Mouse (Mus musculus) limb, embryonic 15.5 days (tissue): ENCODE data around the gene Polr2b. TPM values are rescaled to one million over a fixed set of nuclear protein-coding genes. Genes with fewer than 3 reads are reported as not detected.
A peak's percentile ranks its signal among the peaks of the same experiment; 100 is the strongest.

Source experiments
- ATAC-seq: fragments of 200-750 bp; cut with Nextera tagmentation; 2 replicates; pipeline ENCODE4 v1.8.0; 2017; ENCODE audit warnings: low read depth, moderate TSS enrichment; ENCODE audit not compliant: insufficient number of reproducible peaks, low FRiP score, low TSS enrichment
- H3K27ac ChIP-seq: fragments of 300-500 bp; sonication (generic); 2 replicates; pipeline ENCODE4 v1.5.1; 2015; ENCODE audit warnings: moderate library complexity, mild to moderate bottlenecking, inconsistent platforms
- H3K27me3 ChIP-seq: fragments of 300-500 bp; sonication (generic); 2 replicates; pipeline ENCODE4 v1.6.1; 2015; ENCODE audit warnings: inconsistent platforms
- H3K36me3 ChIP-seq: fragments of 300-500 bp; sonication (generic); 2 replicates; pipeline ENCODE4 v1.6.1; 2015; ENCODE audit warnings: inconsistent platforms
- H3K4me1 ChIP-seq: fragments of 300-500 bp; sonication (generic); 2 replicates; pipeline ENCODE4 v1.6.1; 2015; ENCODE audit warnings: inconsistent platforms
- H3K4me2 ChIP-seq: fragments of 300-500 bp; sonication (generic); 2 replicates; pipeline ENCODE4 v1.6.1; 2015; ENCODE audit warnings: mild to moderate bottlenecking, inconsistent platforms
- H3K4me3 ChIP-seq: fragments of 300-500 bp; sonication (generic); 2 replicates; pipeline ENCODE4 v1.5.1; 2015; ENCODE audit warnings: mild to moderate bottlenecking, inconsistent platforms
- H3K9ac ChIP-seq: fragments of 300-500 bp; sonication (generic); 2 replicates; pipeline ENCODE4 v1.6.1; 2015; ENCODE audit warnings: inconsistent platforms
- H3K9me3 ChIP-seq: fragments of 300-500 bp; sonication (generic); 2 replicates; pipeline ENCODE4 v1.6.1; 2016; ENCODE audit warnings: inconsistent platforms
- WGBS: fragments of 180-500 bp; shearing (Covaris S2); methylation state at CpG from one replicate; pipeline ENCODE4 v1.1.7; 2015; 5-methylcytosine and 5-hydroxymethylcytosine counted together
- polyA plus RNA-seq: library from polyadenylated mRNA; unstranded; fragments of >200 nt; fragmentation: Nextera tagmentation; extraction: Ambion mirVana; gene quantifications from 2 replicates; pipeline ENCODE4 v1.2.1, GENCODE M21; 2015

The Polr2b gene
- polyA plus RNA-seq, 1 experiment from 2014 or later, result 50.8 TPM

DNA sequence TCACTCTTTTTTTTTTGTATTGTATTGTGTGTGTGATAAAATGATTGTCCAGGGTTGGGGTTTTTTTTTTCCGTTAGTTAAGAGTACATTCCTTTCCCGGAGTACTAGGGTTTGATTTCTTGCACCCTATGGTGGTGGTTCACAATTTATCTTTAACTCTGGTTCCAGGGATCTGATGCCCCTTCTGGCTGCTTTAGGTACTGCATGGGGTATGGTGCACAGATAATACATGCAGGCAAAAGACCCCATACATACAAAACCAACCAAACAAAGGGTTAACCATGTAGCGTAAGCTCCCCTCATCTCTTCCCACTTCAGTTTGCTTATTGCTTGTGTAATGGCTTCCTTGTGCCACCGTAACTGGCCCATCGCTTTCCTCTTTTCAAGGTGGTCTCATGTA is 34.0 kb upstream of the Polr2b start:
- Histone ChIP-seq H3K4me2 (no peak overlapping the region), H3K4me3 (no peak overlapping the region), H3K27me3 (no peaks in the 10 kb centered on the region), H3K9ac (no peak overlapping the region), H3K36me3 (peaks cover 91% of the 10 kb centered on the region), H3K27ac (no peak overlapping the region), H3K9me3 (no peaks in the 10 kb centered on the region), H3K4me1 (no peaks in the 10 kb centered on the region; the same call in 1 of the 2 replicates)
- WGBS, result 93% methylated on average over 5 of the region's 5 CpGs
- no peak for ATAC-seq

DNA sequence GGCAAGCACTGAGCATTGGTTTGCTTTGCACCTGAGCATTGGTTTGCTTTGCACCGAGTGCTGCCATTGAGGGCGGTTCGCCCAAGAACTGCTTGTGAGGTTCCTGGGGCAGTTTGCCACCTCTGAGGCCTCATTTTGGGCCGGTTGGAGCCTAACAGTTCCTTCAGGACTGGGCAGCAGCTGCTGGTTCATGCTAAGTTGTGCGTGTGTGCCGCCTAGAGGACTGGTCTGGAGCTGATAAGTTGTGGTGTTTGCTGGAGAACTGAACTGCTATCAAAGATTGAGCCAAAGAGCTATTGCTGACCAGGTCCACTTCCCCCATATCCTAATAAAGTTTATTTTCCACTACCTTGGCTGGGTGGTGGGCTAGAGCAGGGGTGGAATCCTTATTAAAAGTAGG is 32.7 kb upstream of the Polr2b start:
- Histone ChIP-seq H3K9me3 (no peaks in the 10 kb centered on the region), H3K4me3 (no peak overlapping the region), H3K36me3 (peaks cover 93% of the 10 kb centered on the region), H3K27me3 (no peaks in the 10 kb centered on the region), H3K27ac (no peak overlapping the region), H3K9ac (no peak overlapping the region), H3K4me1 (no peaks in the 10 kb centered on the region; the same call in 1 of the 2 replicates), H3K4me2 (no peak overlapping the region)
- 93% methylated on average over 6 of the region's 6 CpGs for WGBS
- no peak for ATAC-seq

DNA sequence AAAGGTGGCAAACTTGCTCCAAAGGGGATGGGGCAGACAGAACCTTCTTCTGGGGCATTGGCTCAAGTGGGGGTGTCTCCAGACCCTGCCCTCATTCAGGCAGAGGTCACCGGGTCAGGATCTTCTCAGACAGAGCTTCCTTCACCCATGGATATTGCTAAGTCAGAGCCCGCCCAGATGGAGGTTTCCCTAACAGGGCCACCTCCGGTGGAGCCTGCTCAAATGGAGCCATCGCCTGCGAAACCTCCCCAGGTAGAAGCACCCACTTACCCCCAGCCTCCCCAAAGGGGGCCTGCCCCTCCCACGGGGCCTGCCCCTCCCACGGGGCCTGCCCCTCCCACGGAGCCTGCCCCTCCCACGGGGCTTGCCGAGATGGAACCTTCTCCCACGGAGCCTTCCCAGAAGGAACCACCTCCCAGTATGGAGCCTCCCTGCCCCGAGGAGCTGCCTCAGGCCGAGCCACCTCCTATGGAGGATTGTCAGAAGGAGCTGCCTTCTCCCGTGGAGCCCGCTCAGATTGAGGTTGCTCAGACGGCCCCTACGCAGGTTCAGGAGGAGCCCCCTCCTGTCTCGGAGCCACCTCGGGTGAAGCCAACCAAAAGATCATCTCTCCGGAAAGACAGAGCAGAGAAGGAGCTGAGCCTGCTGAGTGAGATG is 28.3 kb upstream of the Polr2b start:
- Histone ChIP-seq H3K9ac (no peak overlapping the region), H3K36me3 (peaks cover 77% of the 10 kb centered on the region), H3K9me3 (no peaks in the 10 kb centered on the region), H3K4me1 (no peaks in the 10 kb centered on the region), H3K4me2 (no peak overlapping the region), H3K27ac (no peak overlapping the region), H3K27me3 (no peaks in the 10 kb centered on the region), H3K4me3 (no peak overlapping the region)
- 86% methylated on average over 20 of the region's 20 CpGs for WGBS
- peak; percentile 52; the same call in 1 of the 2 replicates for ATAC-seq

DNA sequence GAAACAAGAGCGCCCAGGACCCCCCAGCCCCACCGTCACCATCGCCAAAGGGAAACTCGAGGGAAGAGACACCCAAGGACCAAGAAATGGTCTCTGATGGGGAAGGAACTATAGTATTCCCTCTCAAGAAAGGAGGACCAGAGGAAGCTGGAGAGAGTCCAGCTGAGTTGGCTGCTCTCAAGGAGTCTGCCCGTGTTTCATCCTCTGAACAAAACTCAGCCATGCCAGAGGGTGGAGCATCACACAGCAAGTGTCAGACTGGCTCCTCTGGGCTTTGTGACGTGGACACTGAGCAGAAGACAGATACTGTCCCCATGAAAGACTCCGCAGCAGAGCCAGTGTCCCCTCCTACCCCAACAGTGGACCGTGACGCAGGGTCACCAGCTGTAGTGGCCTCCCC is 27.7 kb upstream of the Polr2b start:
- Histone ChIP-seq H3K9ac (no peak overlapping the region), H3K4me3 (no peak overlapping the region), H3K4me2 (no peak overlapping the region), H3K36me3 (peaks cover 78% of the 10 kb centered on the region), H3K4me1 (no peaks in the 10 kb centered on the region), H3K27me3 (no peaks in the 10 kb centered on the region), H3K27ac (no peak overlapping the region), H3K9me3 (no peaks in the 10 kb centered on the region)
- WGBS, result 90% methylated on average over 9 of the region's 9 CpGs
- ATAC-seq, result no peak

DNA sequence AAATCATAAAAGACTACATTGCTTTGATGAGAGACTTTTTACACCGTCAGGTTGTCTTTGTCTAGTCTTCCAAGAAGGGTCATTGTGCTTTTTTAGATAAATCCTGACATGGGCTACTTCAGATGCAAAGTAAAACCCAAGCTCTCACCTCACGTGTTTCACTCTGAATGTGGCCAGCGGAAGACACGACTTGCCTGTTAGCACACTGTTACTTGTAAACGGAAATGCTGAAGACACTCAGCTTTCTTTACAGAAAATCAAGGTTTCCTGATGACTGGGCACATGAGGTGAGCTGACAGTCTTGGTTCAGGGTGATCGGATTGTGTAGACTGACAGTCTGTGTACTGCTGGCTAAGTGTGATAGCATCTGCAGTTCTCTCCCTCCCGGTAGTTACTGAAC is 24.3 kb upstream of the Polr2b start:
- Histone ChIP-seq H3K9ac (no peak overlapping the region), H3K4me1 (no peaks in the 10 kb centered on the region), H3K27me3 (no peaks in the 10 kb centered on the region), H3K4me3 (no peak overlapping the region), H3K27ac (no peak overlapping the region), H3K9me3 (no peaks in the 10 kb centered on the region), H3K4me2 (no peak overlapping the region), H3K36me3 (peaks cover 81% of the 10 kb centered on the region)
- 86% methylated on average over 7 of the region's 7 CpGs for WGBS
- no peak for ATAC-seq

DNA sequence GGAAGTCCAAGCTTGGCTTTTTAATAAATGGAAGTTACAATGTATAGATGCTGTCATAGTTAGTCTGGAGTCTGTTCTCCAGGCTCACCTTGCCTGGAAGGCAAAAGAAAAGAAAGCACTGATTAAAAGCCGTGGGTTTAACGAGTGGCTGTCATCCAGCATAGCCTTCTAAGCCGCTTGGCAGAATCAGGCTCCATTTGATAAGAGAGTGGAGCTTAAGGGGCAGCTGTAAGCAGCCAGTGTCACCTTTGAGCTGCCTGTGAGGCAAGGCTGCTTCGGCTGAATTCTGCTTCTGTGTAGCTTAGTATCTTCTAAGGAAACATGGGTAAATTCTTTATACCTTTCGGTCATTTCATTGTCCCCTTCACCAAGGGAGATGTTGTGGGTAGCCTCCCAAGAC is 23.0 kb upstream of the Polr2b start:
- H3K27ac ChIP-seq, result no peak overlapping the region
- H3K4me1 ChIP-seq, result no peaks in the 10 kb centered on the region
- 82% methylated on average over 5 of the region's 5 CpGs for WGBS
- H3K9ac ChIP-seq, result no peak overlapping the region
- H3K4me3 ChIP-seq, result no peak overlapping the region
- H3K4me2 ChIP-seq, result no peak overlapping the region
- peaks cover 72% of the 10 kb centered on the region for H3K36me3 ChIP-seq
- ATAC-seq, result no peak
- no peaks in the 10 kb centered on the region for H3K27me3 ChIP-seq
- H3K9me3 ChIP-seq, result no peaks in the 10 kb centered on the region

DNA sequence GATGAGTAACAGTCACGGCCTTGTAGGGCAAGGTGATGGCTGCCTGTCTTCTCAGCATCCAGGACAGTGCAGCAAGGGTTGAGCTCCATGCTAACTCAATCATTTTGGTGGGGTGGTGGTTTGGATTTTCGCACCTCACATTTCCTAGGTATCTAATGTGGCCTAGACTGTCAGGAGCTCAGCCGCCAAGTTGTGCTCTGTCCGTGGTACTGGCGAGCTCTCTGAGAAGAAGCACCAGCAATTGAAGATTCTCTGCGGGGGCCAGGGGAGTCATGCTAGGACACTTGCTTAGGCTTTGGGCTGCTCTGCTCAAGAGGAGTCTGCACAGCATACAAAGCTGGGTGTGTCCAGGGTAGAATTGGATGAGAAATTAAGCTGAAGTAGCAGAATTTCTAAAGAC is 22.0 kb upstream of the Polr2b start:
- no peak overlapping the region for H3K9ac ChIP-seq
- whole genome bisulfite sequencing, result 77% methylated on average over 6 of the region's 6 CpGs

DNA sequence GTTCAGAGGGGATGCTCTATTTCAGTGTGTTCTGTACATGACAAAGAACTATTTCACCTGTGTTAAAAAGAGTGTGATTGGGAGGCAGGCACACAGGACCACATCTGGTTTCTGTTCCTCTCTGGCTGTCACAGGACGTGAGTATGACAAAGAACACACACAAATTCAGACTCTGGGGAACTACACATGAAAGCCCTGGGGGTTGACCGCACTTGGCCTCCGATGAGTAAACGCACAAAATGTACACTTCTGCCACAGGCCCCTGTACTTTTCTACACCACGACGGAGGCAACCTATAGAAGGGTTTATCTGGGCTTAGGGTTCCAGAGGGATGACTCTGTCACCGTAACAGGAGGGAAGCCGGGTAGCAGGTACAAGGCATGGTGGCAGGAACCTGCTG is 20.3 kb upstream of the Polr2b start:
- no peaks in the 10 kb centered on the region for H3K27me3 ChIP-seq
- H3K9me3 ChIP-seq, result no peaks in the 10 kb centered on the region
- no peak for ATAC-seq
- WGBS, result 64% methylated on average over 8 of the region's 8 CpGs
- H3K36me3 ChIP-seq, result peaks cover 77% of the 10 kb centered on the region
- H3K4me3 ChIP-seq, result no peak overlapping the region
- H3K9ac ChIP-seq, result no peak overlapping the region
- no peak overlapping the region for H3K4me2 ChIP-seq
- no peak overlapping the region for H3K27ac ChIP-seq
- no peaks in the 10 kb centered on the region for H3K4me1 ChIP-seq

More for the DNA sequence above, 22.0 kb upstream of the Polr2b start:
- H3K4me3 ChIP-seq, result no peak overlapping the region
- no peaks in the 10 kb centered on the region for H3K4me1 ChIP-seq
- peaks cover 71% of the 10 kb centered on the region for H3K36me3 ChIP-seq
- no peaks in the 10 kb centered on the region for H3K27me3 ChIP-seq
- H3K4me2 ChIP-seq, result no peak overlapping the region
- H3K27ac ChIP-seq, result no peak overlapping the region
- ATAC-seq, result no peak
- no peaks in the 10 kb centered on the region for H3K9me3 ChIP-seq

DNA sequence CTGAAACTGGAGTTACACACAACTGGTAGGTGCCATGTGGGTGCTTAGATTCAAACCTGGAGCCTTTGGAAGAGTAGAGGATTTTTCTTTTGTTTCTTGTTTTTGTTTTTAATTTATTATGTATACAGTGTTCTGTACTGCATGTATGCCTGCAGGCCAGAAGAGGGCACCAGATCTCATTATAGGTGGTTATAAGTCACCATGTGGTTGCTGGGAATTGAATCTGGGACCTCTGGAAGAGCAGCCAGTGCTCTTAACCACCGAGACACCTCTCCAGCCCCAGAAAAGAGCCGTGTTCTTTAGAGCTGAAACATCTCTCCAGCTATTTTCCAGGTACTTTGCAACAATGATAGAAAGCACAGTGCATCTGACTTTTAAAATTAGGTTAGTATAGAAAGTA is 19.3 kb upstream of the Polr2b start:
- 94% methylated on average over 2 of the region's 2 CpGs for WGBS
- Histone ChIP-seq H3K4me3 (no peak overlapping the region), H3K9me3 (no peaks in the 10 kb centered on the region), H3K4me2 (no peak overlapping the region), H3K4me1 (no peaks in the 10 kb centered on the region), H3K36me3 (peaks cover 83% of the 10 kb centered on the region), H3K27me3 (no peaks in the 10 kb centered on the region), H3K27ac (no peak overlapping the region), H3K9ac (no peak overlapping the region)
- ATAC-seq, result no peak

DNA sequence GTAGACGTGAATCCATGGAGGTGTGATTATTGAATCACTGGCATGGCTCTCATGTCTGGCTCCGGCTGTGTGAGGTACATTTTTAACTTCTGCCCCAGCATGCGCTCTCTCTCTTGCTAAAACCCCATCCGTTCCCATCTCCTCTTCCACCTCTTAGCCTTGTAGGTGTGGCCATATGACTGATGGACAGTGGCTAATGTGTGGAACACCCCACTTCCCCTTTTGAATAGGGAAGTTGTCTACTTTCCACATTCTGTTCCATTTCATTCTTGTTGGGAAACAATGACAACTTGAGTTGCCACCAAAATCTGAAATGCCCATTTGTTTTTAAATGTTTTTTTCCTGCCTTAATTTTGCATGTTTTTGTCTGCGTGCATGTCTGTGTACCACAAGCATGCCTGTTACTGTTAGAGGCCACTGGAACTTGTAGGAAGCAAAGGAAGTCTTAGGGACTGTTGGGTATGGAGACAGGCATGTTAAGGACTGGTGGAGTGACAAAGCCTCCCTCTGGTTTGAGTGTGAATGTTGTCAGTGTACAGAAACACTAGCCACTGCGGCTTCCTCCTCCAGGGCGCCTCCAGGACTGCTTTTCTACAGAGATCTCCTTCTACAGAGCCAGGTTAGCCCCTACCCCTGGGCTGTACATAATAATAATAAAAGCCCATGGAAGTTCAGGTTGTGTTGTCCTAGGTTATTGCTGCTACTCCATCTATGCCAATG is 17.0 kb upstream of the Polr2b start:
- no peak overlapping the region for H3K4me3 ChIP-seq
- no peak overlapping the region for H3K27ac ChIP-seq
- peaks cover 79% of the 10 kb centered on the region for H3K36me3 ChIP-seq
- H3K9ac ChIP-seq, result no peak overlapping the region
- no peak for ATAC-seq
- no peaks in the 10 kb centered on the region for H3K27me3 ChIP-seq
- no peaks in the 10 kb centered on the region for H3K4me1 ChIP-seq
- 89% methylated on average over 7 of the region's 7 CpGs for WGBS
- H3K9me3 ChIP-seq, result no peaks in the 10 kb centered on the region
- H3K4me2 ChIP-seq, result no peak overlapping the region

DNA sequence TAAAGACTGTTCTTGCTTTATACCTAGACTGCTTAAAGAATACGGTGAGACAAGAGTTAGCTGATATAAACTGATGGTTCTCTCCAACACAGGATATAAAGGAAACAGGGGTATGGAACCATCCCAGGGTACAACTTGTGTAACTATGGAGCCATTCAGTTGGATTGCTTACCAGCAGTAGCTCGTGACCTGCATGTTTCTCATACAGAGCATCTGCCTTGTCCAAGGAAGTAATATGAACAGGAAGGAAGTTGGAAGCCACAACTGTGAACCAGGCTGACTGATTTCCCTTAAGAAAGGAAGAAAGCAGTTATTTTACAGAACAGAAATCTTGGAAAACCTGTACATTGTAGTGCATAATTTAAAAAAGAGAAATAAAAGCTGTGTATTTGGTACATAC is 10.5 kb upstream of the Polr2b start:
- peaks cover 53% of the 10 kb centered on the region for H3K36me3 ChIP-seq
- no peak overlapping the region for H3K27ac ChIP-seq
- H3K9me3 ChIP-seq, result no peaks in the 10 kb centered on the region
- no peak overlapping the region for H3K4me2 ChIP-seq
- H3K4me1 ChIP-seq, result no peaks in the 10 kb centered on the region
- H3K4me3 ChIP-seq, result no peak overlapping the region
- WGBS, result 85% methylated on average over 2 of the region's 2 CpGs
- H3K27me3 ChIP-seq, result no peaks in the 10 kb centered on the region
- no peak for ATAC-seq
- no peak overlapping the region for H3K9ac ChIP-seq

DNA sequence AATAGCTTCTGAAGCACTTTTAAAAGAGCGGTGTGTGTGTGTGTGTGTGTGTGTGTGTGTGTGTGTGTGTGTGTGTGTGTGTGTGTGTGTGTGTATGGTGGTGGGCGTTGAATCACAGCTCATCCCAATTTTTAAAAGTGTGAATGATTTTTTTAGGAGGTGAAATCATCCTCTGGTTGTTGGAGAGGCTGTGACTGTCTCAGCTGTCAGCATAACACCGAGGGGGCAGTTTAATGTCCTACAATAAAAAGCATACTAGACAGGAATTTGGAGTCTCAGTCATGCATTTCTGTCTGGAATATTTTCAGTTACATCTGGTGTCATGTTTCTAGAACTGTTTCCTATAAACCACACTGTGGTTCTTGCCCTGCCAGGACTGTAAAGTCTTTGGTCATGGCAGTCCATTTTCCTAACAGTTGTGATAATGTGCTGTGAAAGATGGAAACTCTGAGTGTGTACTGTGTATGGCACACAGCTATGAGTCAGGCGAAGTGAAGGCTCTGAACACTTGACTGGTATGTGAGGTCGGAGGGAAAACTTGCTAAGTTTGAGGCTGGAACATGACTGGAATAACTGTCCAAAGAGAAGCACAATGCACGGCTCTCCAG is 8.5 kb upstream of the Polr2b start:
- Histone ChIP-seq H3K4me3 (no peak overlapping the region), H3K36me3 (peaks cover 49% of the 10 kb centered on the region), H3K27me3 (no peaks in the 10 kb centered on the region), H3K27ac (no peak overlapping the region), H3K9me3 (no peaks in the 10 kb centered on the region), H3K4me2 (no peak overlapping the region), H3K4me1 (no peaks in the 10 kb centered on the region), H3K9ac (no peak overlapping the region)
- peak; percentile 79 for ATAC-seq
- WGBS, result 70% methylated on average over 6 of the region's 6 CpGs
